Mouse (Mus musculus) cerebellum, adult 18-20 months (tissue): ENCODE measurements around the gene Snx5.
A peak's percentile ranks its signal among the peaks of the same experiment; 100 is the strongest.

Experiments used
- DNase-seq, 2 experiments: peaks; one replicate each; pipeline ENCODE4 v3.0.0; 2021

The Snx5 gene

GRCm38 (mm10) chr2:144226906-144227586 lies 43.7 kb downstream of the Snx5 start:
- no peak for DNase-seq

- DNase-seq = no peak
Observed at GRCm38 (mm10) chr2:144224351-144224750, 46.4 kb downstream of the Snx5 start.

- no peak for DNase-seq
Observed at GRCm38 (mm10) chr2:144215601-144216000, 55.1 kb downstream of the Snx5 start.

- no peak for DNase-seq
Observed at GRCm38 (mm10) chr2:144215195-144215594, 55.5 kb downstream of the Snx5 start.

- no peak for DNase-seq
Observed at GRCm38 (mm10) chr2:144214508-144215185, 56.1 kb downstream of the Snx5 start.

GRCm38 (mm10) chr2:144213803-144214202 lies 56.9 kb downstream of the Snx5 start:
- DNase-seq = no peak

- no peak for DNase-seq
Observed at GRCm38 (mm10) chr2:144209425-144209824, 61.3 kb downstream of the Snx5 start.

GRCm38 (mm10) chr2:144207365-144207764 lies 63.3 kb downstream of the Snx5 start:
- no peak for DNase-seq

GRCm38 (mm10) chr2:144203001-144203400 lies 67.7 kb downstream of the Snx5 start:
- DNase-seq = no peak

GRCm38 (mm10) chr2:144202567-144202966 lies 68.1 kb downstream of the Snx5 start:
- DNase-seq = peak in 1 of 2 experiments; percentile 9

GRCm38 (mm10) chr2:144202151-144202550 lies 68.6 kb downstream of the Snx5 start:
- no peak for DNase-seq
